Mouse (Mus musculus): Measurements from ENCODE around the gene Crlf3. TPM values are rescaled to one million over a fixed set of nuclear protein-coding genes. Genes with fewer than 3 reads are reported as not detected.

Crlf3 gene
- polyA plus RNA-seq, 1 experiment: 18.0 TPM

- Histone ChIP-seq H3ac (ENCODE audit: control insufficient read depth, insufficient read length, low read depth) (no peak overlapping the region), H3K4me3 (ENCODE audit: insufficient read depth, poor library complexity, severe bottlenecking) (no peak overlapping the region), H3K79me3 (ENCODE audit: low read depth) (peaks cover 21% of the 10 kb centered on the region), H3K36me3 (ENCODE audit: control insufficient read depth, insufficient read depth) (peaks cover 7% of the 10 kb centered on the region), H3K27me3 (ENCODE audit: control insufficient read depth, insufficient read depth, insufficient read length) (no peaks in the 10 kb centered on the region), H3K79me2 (ENCODE audit: control insufficient read depth, insufficient read depth) (peaks cover 37% of the 10 kb centered on the region)
- TF ChIP-seq MYOG (IDR thresholded peaks at IDR 0.05; ENCODE audit: control insufficient read depth, extremely low read depth, insufficient read length): no peak
- no peak for TF ChIP-seq FOSL1 (IDR thresholded peaks at IDR 0.05; ENCODE audit: insufficient read depth, low read length, poor library complexity, severe bottlenecking)
- TF ChIP-seq USF1 (IDR thresholded peaks at IDR 0.05; ENCODE audit: low read depth): no peak
Measured at GRCm38 (mm10) chr11:80081786-80082319, 1.1 kb upstream of the Crlf3 start.

GRCm38 (mm10) chr11:80080381-80080825, 388 bp downstream of the Crlf3 start:
- Histone ChIP-seq H3K27me3 (ENCODE audit: control insufficient read depth, insufficient read depth, insufficient read length) (no peaks in the 10 kb centered on the region), H3K36me3 (ENCODE audit: control insufficient read depth, insufficient read depth) (peaks cover 11% of the 10 kb centered on the region), H3K79me3 (ENCODE audit: low read depth) (peaks cover 29% of the 10 kb centered on the region)

GRCm38 (mm10) chr11:80079751-80080150, 1.0 kb downstream of the Crlf3 start:
- Histone ChIP-seq H3K27me3 (ENCODE audit: control insufficient read depth, insufficient read depth, insufficient read length) (no peaks in the 10 kb centered on the region), H3K79me3 (ENCODE audit: low read depth) (peaks cover 31% of the 10 kb centered on the region), H3K4me3 (ENCODE audit: insufficient read depth, poor library complexity, severe bottlenecking) (peak overlapping the region; percentile 79), H3K36me3 (ENCODE audit: control insufficient read depth, insufficient read depth) (peaks cover 11% of the 10 kb centered on the region), H3ac (ENCODE audit: control insufficient read depth, insufficient read length, low read depth) (peak overlapping the region; percentile 87), H3K79me2 (ENCODE audit: control insufficient read depth, insufficient read depth) (peaks cover 58% of the 10 kb centered on the region)
- TF ChIP-seq MYOD1 (IDR thresholded peaks at IDR 0.05; ENCODE audit: control insufficient read depth, insufficient read length, low read depth): no peak
- TF ChIP-seq MYOG (IDR thresholded peaks at IDR 0.05; ENCODE audit: control insufficient read depth, extremely low read depth, insufficient read length): no peak
- no peak for TF ChIP-seq FOSL1 (IDR thresholded peaks at IDR 0.05; ENCODE audit: insufficient read depth, low read length, poor library complexity, severe bottlenecking)
- no peak for TF ChIP-seq MAX (IDR thresholded peaks at IDR 0.05)
- TF ChIP-seq CEBPB (IDR thresholded peaks at IDR 0.05; ENCODE audit: low read depth): no peak
- no peak for TF ChIP-seq CTCF (IDR thresholded peaks at IDR 0.05; ENCODE audit: control insufficient read depth, insufficient read depth, insufficient read length)
- TF ChIP-seq USF1 (IDR thresholded peaks at IDR 0.05; ENCODE audit: low read depth): no peak

More at GRCm38 (mm10) chr11:80080381-80080825, 388 bp downstream of the Crlf3 start:
- TF ChIP-seq MAX (IDR thresholded peaks at IDR 0.05) (no peak), CEBPB (IDR thresholded peaks at IDR 0.05; ENCODE audit: low read depth) (no peak), MYOD1 (IDR thresholded peaks at IDR 0.05; ENCODE audit: control insufficient read depth, insufficient read length, low read depth) (no peak), USF1 (IDR thresholded peaks at IDR 0.05; ENCODE audit: low read depth) (no peak), FOSL1 (IDR thresholded peaks at IDR 0.05; ENCODE audit: insufficient read depth, low read length, poor library complexity, severe bottlenecking) (no peak)
- Histone ChIP-seq H3K4me3 (ENCODE audit: insufficient read depth, poor library complexity, severe bottlenecking) (peak overlapping the region; percentile 79), H3ac (ENCODE audit: control insufficient read depth, insufficient read length, low read depth) (peak overlapping the region; percentile 87), H3K79me2 (ENCODE audit: control insufficient read depth, insufficient read depth) (peaks cover 51% of the 10 kb centered on the region)

GRCm38 (mm10) chr11:80078831-80079230, 2.0 kb downstream of the Crlf3 start:
- Histone ChIP-seq H3K4me3 (ENCODE audit: insufficient read depth, poor library complexity, severe bottlenecking) (no peak overlapping the region), H3ac (ENCODE audit: control insufficient read depth, insufficient read length, low read depth) (no peak overlapping the region), H3K36me3 (ENCODE audit: control insufficient read depth, insufficient read depth) (peaks cover 11% of the 10 kb centered on the region), H3K79me3 (ENCODE audit: low read depth) (peaks cover 34% of the 10 kb centered on the region), H3K27me3 (ENCODE audit: control insufficient read depth, insufficient read depth, insufficient read length) (no peaks in the 10 kb centered on the region), H3K79me2 (ENCODE audit: control insufficient read depth, insufficient read depth) (peaks cover 67% of the 10 kb centered on the region)
- TF ChIP-seq CEBPB (IDR thresholded peaks at IDR 0.05; ENCODE audit: low read depth) (no peak), MYOD1 (IDR thresholded peaks at IDR 0.05; ENCODE audit: control insufficient read depth, insufficient read length, low read depth) (peak; percentile 22), MYOG (IDR thresholded peaks at IDR 0.05; ENCODE audit: control insufficient read depth, extremely low read depth, insufficient read length) (no peak), CTCF (IDR thresholded peaks at IDR 0.05; ENCODE audit: control insufficient read depth, insufficient read depth, insufficient read length) (no peak), MAX (IDR thresholded peaks at IDR 0.05) (no peak)

GRCm38 (mm10) chr11:80077784-80078545, 2.8 kb downstream of the Crlf3 start:
- Histone ChIP-seq H3K79me3 (ENCODE audit: low read depth) (peaks cover 36% of the 10 kb centered on the region), H3K36me3 (ENCODE audit: control insufficient read depth, insufficient read depth) (peaks cover 14% of the 10 kb centered on the region), H3K79me2 (ENCODE audit: control insufficient read depth, insufficient read depth) (peaks cover 75% of the 10 kb centered on the region), H3K4me3 (ENCODE audit: insufficient read depth, poor library complexity, severe bottlenecking) (no peak overlapping the region), H3ac (ENCODE audit: control insufficient read depth, insufficient read length, low read depth) (no peak overlapping the region), H3K27me3 (ENCODE audit: control insufficient read depth, insufficient read depth, insufficient read length) (no peaks in the 10 kb centered on the region)
- no peak for TF ChIP-seq MYOG (IDR thresholded peaks at IDR 0.05; ENCODE audit: control insufficient read depth, extremely low read depth, insufficient read length)
- TF ChIP-seq CEBPB (IDR thresholded peaks at IDR 0.05; ENCODE audit: low read depth): no peak
- TF ChIP-seq CTCF (IDR thresholded peaks at IDR 0.05; ENCODE audit: control insufficient read depth, insufficient read depth, insufficient read length): no peak
- no peak for TF ChIP-seq MAX (IDR thresholded peaks at IDR 0.05)
- no peak for TF ChIP-seq FOSL1 (IDR thresholded peaks at IDR 0.05; ENCODE audit: insufficient read depth, low read length, poor library complexity, severe bottlenecking)
- TF ChIP-seq USF1 (IDR thresholded peaks at IDR 0.05; ENCODE audit: low read depth): no peak
- no peak for TF ChIP-seq MYOD1 (IDR thresholded peaks at IDR 0.05; ENCODE audit: control insufficient read depth, insufficient read length, low read depth)

Measured in C2C12 (cell line).